Comparison of ENCODE assay signal across 8 mouse cellular contexts in genomic region chr6:83166243-83166630, GRCm38 (mm10). TPM values are rescaled to one million over a fixed set of nuclear protein-coding genes. Genes with fewer than 3 reads are reported as not detected.
DNase-seq lines count a peak whose midpoint lies in the region; ATAC-seq lines count a peak whose summit lies in the region.

No protein-coding gene starts in this region.

- H3K36me3 ChIP-seq in embryonic facial prominence, embryonic 10.5 days (replicated peaks), result no peaks in the 10 kb centered on the region
- 0 out of 2 replicates have a peak, but pooled peaks cover 5% of the 10 kb centered on the region for H3K36me3 ChIP-seq in limb, embryonic 10.5 days
- no peaks in the 10 kb centered on the region for H3K36me3 ChIP-seq in neural tube, embryonic 13.5 days

- H3K9me3 ChIP-seq in embryonic facial prominence, embryonic 10.5 days, result no peaks in the 10 kb centered on the region
- no peaks in the 10 kb centered on the region for H3K9me3 ChIP-seq in limb, embryonic 10.5 days (replicated peaks)
- H3K9me3 ChIP-seq in neural tube, embryonic 13.5 days, result no peaks in the 10 kb centered on the region

- 1% methylated on average over 12 of the region's 12 CpGs for WGBS in embryonic facial prominence, embryonic 10.5 days
- WGBS in limb, embryonic 10.5 days, result 1% methylated on average over 12 of the region's 12 CpGs
- WGBS in neural tube, embryonic 13.5 days, result under 1% methylated on average over 12 of the region's 12 CpGs

- peaks cover 42% of the 10 kb centered on the region for H3K4me1 ChIP-seq in embryonic facial prominence, embryonic 10.5 days
- peaks cover 38% of the 10 kb centered on the region for H3K4me1 ChIP-seq in limb, embryonic 10.5 days
- H3K4me1 ChIP-seq in neural tube, embryonic 13.5 days (replicated peaks), result peaks cover 72% of the 10 kb centered on the region

- peaks cover 17% of the 10 kb centered on the region for H3K27me3 ChIP-seq in embryonic facial prominence, embryonic 10.5 days (replicated peaks; ENCODE audit: low read depth, poor library complexity, severe bottlenecking)
- peaks cover 17% of the 10 kb centered on the region for H3K27me3 ChIP-seq in limb, embryonic 10.5 days (ENCODE audit: low read depth, poor library complexity, severe bottlenecking)
- H3K27me3 ChIP-seq in neural tube, embryonic 13.5 days, result peaks cover 24% of the 10 kb centered on the region

- no peak for DNase-seq in frontal cortex, postnatal 14 days (ENCODE audit: low spot score in 2 of 2)
- peak; percentile 46 for DNase-seq in A20 (ENCODE audit: low read depth, low spot score)
- no peak for DNase-seq in embryonic facial prominence, embryonic 10.5 days (ENCODE audit: low spot score)
- no peak for DNase-seq in limb, embryonic 10.5 days (ENCODE audit: low spot score)
- no peak for DNase-seq in spleen, adult 18-20 months
- DNase-seq in adrenal gland, postnatal 25 days, result no peak

- peak overlapping the region; percentile 99 for H3K27ac ChIP-seq in embryonic facial prominence, embryonic 10.5 days (replicated peaks)
- H3K27ac ChIP-seq in limb, embryonic 10.5 days, result peak overlapping the region; percentile 99
- peak overlapping the region; percentile 93 for H3K27ac ChIP-seq in neural tube, embryonic 13.5 days (replicated peaks)

- H3K9ac ChIP-seq in neural tube, embryonic 13.5 days, result peak overlapping the region; percentile 90

- H3K4me3 ChIP-seq in embryonic facial prominence, embryonic 10.5 days, result peak overlapping the region; percentile 88
- H3K4me3 ChIP-seq in limb, embryonic 10.5 days, result peak overlapping the region; percentile 95
- peak overlapping the region; percentile 85 for H3K4me3 ChIP-seq in neural tube, embryonic 13.5 days

- peak overlapping the region; percentile 88 for H3K4me2 ChIP-seq in neural tube, embryonic 13.5 days

- peak; percentile 14 for ATAC-seq in frontal cortex, adult (ENCODE audit: low TSS enrichment)
- ATAC-seq in neural tube, embryonic 13.5 days (ENCODE audit: low read depth), result peak; percentile 7; the same call in 1 of the 2 replicates

RNA-seq across cellular contexts. Expression of gene Dctn1, which starts 0.5 kb away (rescaled TPM):
- polyA plus RNA-seq in embryonic facial prominence, embryonic 10.5 days (2016; fragmentation: Nextera tagmentation; extraction: Ambion mirVana), result 112 and 116 TPM in 2 replicates
- 96.4 and 108 TPM in 2 replicates for polyA plus RNA-seq in limb, embryonic 10.5 days (2016; fragmentation: Nextera tagmentation; extraction: Ambion mirVana)
- 165 and 176 TPM in 2 replicates for polyA plus RNA-seq in neural tube, embryonic 13.5 days (2015; fragmentation: Nextera tagmentation; extraction: Ambion mirVana)
- total RNA-seq in adrenal gland, postnatal 25 days (2021), result 138 and 172 TPM in 2 replicates

RNA-seq across cellular contexts. Expression of gene 1700003E16Rik, which starts 10.0 kb away (rescaled TPM):
- polyA plus RNA-seq in embryonic facial prominence, embryonic 10.5 days (2016; fragmentation: Nextera tagmentation; extraction: Ambion mirVana), result 1.3 and 2.1 TPM in 2 replicates
- polyA plus RNA-seq in limb, embryonic 10.5 days (2016; fragmentation: Nextera tagmentation; extraction: Ambion mirVana), result 0.80 and 1.6 TPM in 2 replicates
- polyA plus RNA-seq in neural tube, embryonic 13.5 days (2015; fragmentation: Nextera tagmentation; extraction: Ambion mirVana), result 2.1 and 3.3 TPM in 2 replicates
- 0.61 and 1.2 TPM in 2 replicates for total RNA-seq in adrenal gland, postnatal 25 days (2021)

RNA-seq across cellular contexts. Expression of gene Wdr54, which starts 10.0 kb away (rescaled TPM):
- 10.2 and 11.2 TPM in 2 replicates for polyA plus RNA-seq in embryonic facial prominence, embryonic 10.5 days (2016; fragmentation: Nextera tagmentation; extraction: Ambion mirVana)
- polyA plus RNA-seq in limb, embryonic 10.5 days (2016; fragmentation: Nextera tagmentation; extraction: Ambion mirVana), result 10.9 and 13.7 TPM in 2 replicates
- 14.9 and 16.0 TPM in 2 replicates for polyA plus RNA-seq in neural tube, embryonic 13.5 days (2015; fragmentation: Nextera tagmentation; extraction: Ambion mirVana)
- 1.2 and 5.1 TPM in 2 replicates for total RNA-seq in adrenal gland, postnatal 25 days (2021)

RNA-seq across cellular contexts. Expression of gene Rtkn, which starts 31.0 kb away (rescaled TPM):
- polyA plus RNA-seq in embryonic facial prominence, embryonic 10.5 days (2016; fragmentation: Nextera tagmentation; extraction: Ambion mirVana), result 38.2 and 39.0 TPM in 2 replicates
- 34.2 and 51.8 TPM in 2 replicates for polyA plus RNA-seq in limb, embryonic 10.5 days (2016; fragmentation: Nextera tagmentation; extraction: Ambion mirVana)
- polyA plus RNA-seq in neural tube, embryonic 13.5 days (2015; fragmentation: Nextera tagmentation; extraction: Ambion mirVana), result 18.9 and 20.7 TPM in 2 replicates
- total RNA-seq in adrenal gland, postnatal 25 days (2021), result 17.6 and 22.6 TPM in 2 replicates

RNA-seq across cellular contexts. Expression of gene Ino80b, which starts 41.0 kb away (rescaled TPM):
- 18.6 and 20.2 TPM in 2 replicates for polyA plus RNA-seq in embryonic facial prominence, embryonic 10.5 days (2016; fragmentation: Nextera tagmentation; extraction: Ambion mirVana)
- 17.4 and 17.8 TPM in 2 replicates for polyA plus RNA-seq in limb, embryonic 10.5 days (2016; fragmentation: Nextera tagmentation; extraction: Ambion mirVana)
- polyA plus RNA-seq in neural tube, embryonic 13.5 days (2015; fragmentation: Nextera tagmentation; extraction: Ambion mirVana), result 11.4 and 13.0 TPM in 2 replicates
- total RNA-seq in adrenal gland, postnatal 25 days (2021), result 24.3 and 31.3 TPM in 2 replicates
